Mouse (Mus musculus): ENCODE measurements around the gene Gm20855.
"Not testable (repeated sequence)": the region's sequence is repeated elsewhere in the genome, so short reads cannot be mapped to it uniquely, and the experiment has no call there.

The Gm20855 gene

GRCm38 (mm10) chrY:35131733-35132132 lies at the start of gene Gm20855:
Gene Gm20855, minus strand, starts transcription at chrY:35131833.
- DNase-seq, result not testable (repeated sequence)
